Mouse (Mus musculus): Measurements from ENCODE around the gene Ugt1a1. TPM values are rescaled to one million over a fixed set of nuclear protein-coding genes. Genes with fewer than 3 reads are reported as not detected.
A peak's percentile ranks its signal among the peaks of the same experiment; 100 is the strongest.

Ugt1a1 gene
- total and polyA plus RNA-seq, 2 experiments from 2014 or later: 0.07 TPM; not detected in 1

GRCm38 (mm10) chr1:88231803-88232499 is 20.2 kb downstream of the Ugt1a1 start:
- TF ChIP-seq EP300 (IDR thresholded peaks at IDR 0.05; ENCODE audit: low read depth) (no peak), CTCF (IDR thresholded peaks at IDR 0.05; ENCODE audit: low read depth) (no peak)
- no peak for DNase-seq (ENCODE audit: low spot score)
- H3K9ac ChIP-seq (replicated peaks; ENCODE audit: low read depth, low read length): no peak overlapping the region
- no peak overlapping the region for H3K4me2 ChIP-seq (ENCODE audit: low read depth, low read length)
- ATAC-seq (ENCODE audit: insufficient read depth, low read depth): no peak
- no peaks in the 10 kb centered on the region for H3K36me3 ChIP-seq (replicated peaks; ENCODE audit: control insufficient read depth, insufficient read depth, low read length)
- WGBS: 51% methylated on average over 7 of the region's 7 CpGs
- H3K4me1 ChIP-seq (ENCODE audit: control insufficient read depth, insufficient read depth): no peaks in the 10 kb centered on the region
- H3K27ac ChIP-seq (ENCODE audit: low read depth): no peak overlapping the region
- H3K4me3 ChIP-seq (ENCODE audit: low read depth, low read length): no peak overlapping the region
- H3K27me3 ChIP-seq (ENCODE audit: control insufficient read depth, insufficient read depth, low read length): no peaks in the 10 kb centered on the region
- H3K9me3 ChIP-seq (replicated peaks; ENCODE audit: control insufficient read depth, low read length): peaks cover 93% of the 10 kb centered on the region

- no peak overlapping the region for H3K9ac ChIP-seq (replicated peaks; ENCODE audit: low read depth, low read length)
- WGBS: 41% methylated on average over 3 of the region's 3 CpGs
- TF ChIP-seq CTCF (IDR thresholded peaks at IDR 0.05; ENCODE audit: low read depth) (no peak), EP300 (IDR thresholded peaks at IDR 0.05; ENCODE audit: low read depth) (no peak)
- H3K4me3 ChIP-seq (ENCODE audit: low read depth, low read length): no peak overlapping the region
- no peaks in the 10 kb centered on the region for H3K27me3 ChIP-seq (ENCODE audit: control insufficient read depth, insufficient read depth, low read length)
- DNase-seq (ENCODE audit: low spot score): no peak
- H3K27ac ChIP-seq (ENCODE audit: low read depth): no peak overlapping the region
- H3K36me3 ChIP-seq (replicated peaks; ENCODE audit: control insufficient read depth, insufficient read depth, low read length): no peaks in the 10 kb centered on the region
- no peak for ATAC-seq (ENCODE audit: insufficient read depth, low read depth)
- H3K4me1 ChIP-seq (ENCODE audit: control insufficient read depth, insufficient read depth): no peaks in the 10 kb centered on the region
- peaks cover 92% of the 10 kb centered on the region for H3K9me3 ChIP-seq (replicated peaks; ENCODE audit: control insufficient read depth, low read length)
- no peak overlapping the region for H3K4me2 ChIP-seq (ENCODE audit: low read depth, low read length)
Observed at GRCm38 (mm10) chr1:88232664-88233380, 21.1 kb downstream of the Ugt1a1 start.

- WGBS: 60% methylated on average over 14 of the region's 14 CpGs
- H3K36me3 ChIP-seq (replicated peaks; ENCODE audit: control insufficient read depth, insufficient read depth, low read length): no peaks in the 10 kb centered on the region
- DNase-seq (ENCODE audit: low spot score) (no peak), ATAC-seq (ENCODE audit: insufficient read depth, low read depth) (0 out of 2 replicates have a peak, but pooled peaks have one; percentile 1)
- no peak overlapping the region for H3K27ac ChIP-seq (ENCODE audit: low read depth)
- peaks cover 93% of the 10 kb centered on the region for H3K9me3 ChIP-seq (replicated peaks; ENCODE audit: control insufficient read depth, low read length)
- H3K9ac ChIP-seq (replicated peaks; ENCODE audit: low read depth, low read length): no peak overlapping the region
- H3K27me3 ChIP-seq (ENCODE audit: control insufficient read depth, insufficient read depth, low read length): no peaks in the 10 kb centered on the region
- no peak overlapping the region for H3K4me2 ChIP-seq (ENCODE audit: low read depth, low read length)
- H3K4me3 ChIP-seq (ENCODE audit: low read depth, low read length): no peak overlapping the region
- H3K4me1 ChIP-seq (ENCODE audit: control insufficient read depth, insufficient read depth): no peaks in the 10 kb centered on the region
- no peak for TF ChIP-seq EP300 (IDR thresholded peaks at IDR 0.05; ENCODE audit: low read depth)
- no peak for TF ChIP-seq CTCF (IDR thresholded peaks at IDR 0.05; ENCODE audit: low read depth)
Observed at GRCm38 (mm10) chr1:88233421-88234247, 21.9 kb downstream of the Ugt1a1 start.

GRCm38 (mm10) chr1:88234248-88234610 is 22.5 kb downstream of the Ugt1a1 start:
- no peak for TF ChIP-seq EP300 (IDR thresholded peaks at IDR 0.05; ENCODE audit: low read depth)
- no peak for TF ChIP-seq CTCF (IDR thresholded peaks at IDR 0.05; ENCODE audit: low read depth)
- DNase-seq (ENCODE audit: low spot score) (no peak), ATAC-seq (ENCODE audit: insufficient read depth, low read depth) (no peak)
- Histone ChIP-seq H3K36me3 (replicated peaks; ENCODE audit: control insufficient read depth, insufficient read depth, low read length) (no peaks in the 10 kb centered on the region), H3K27ac (ENCODE audit: low read depth) (no peak overlapping the region), H3K27me3 (ENCODE audit: control insufficient read depth, insufficient read depth, low read length) (no peaks in the 10 kb centered on the region), H3K4me1 (ENCODE audit: control insufficient read depth, insufficient read depth) (no peaks in the 10 kb centered on the region), H3K4me2 (ENCODE audit: low read depth, low read length) (no peak overlapping the region), H3K9me3 (replicated peaks; ENCODE audit: control insufficient read depth, low read length) (peaks cover 95% of the 10 kb centered on the region), H3K9ac (replicated peaks; ENCODE audit: low read depth, low read length) (no peak overlapping the region), H3K4me3 (ENCODE audit: low read depth, low read length) (no peak overlapping the region)
- 51% methylated on average over 4 of the region's 4 CpGs for WGBS

- H3K9ac ChIP-seq (replicated peaks; ENCODE audit: low read depth, low read length): no peak overlapping the region
- 38% methylated on average over 5 of the region's 5 CpGs for WGBS
- no peak for TF ChIP-seq EP300 (IDR thresholded peaks at IDR 0.05; ENCODE audit: low read depth)
- TF ChIP-seq CTCF (IDR thresholded peaks at IDR 0.05; ENCODE audit: low read depth): no peak
- no peak overlapping the region for H3K4me3 ChIP-seq (ENCODE audit: low read depth, low read length)
- H3K36me3 ChIP-seq (replicated peaks; ENCODE audit: control insufficient read depth, insufficient read depth, low read length): no peaks in the 10 kb centered on the region
- ATAC-seq (ENCODE audit: insufficient read depth, low read depth) (no peak), DNase-seq (ENCODE audit: low spot score) (no peak)
- no peaks in the 10 kb centered on the region for H3K4me1 ChIP-seq (ENCODE audit: control insufficient read depth, insufficient read depth)
- no peaks in the 10 kb centered on the region for H3K27me3 ChIP-seq (ENCODE audit: control insufficient read depth, insufficient read depth, low read length)
- no peak overlapping the region for H3K4me2 ChIP-seq (ENCODE audit: low read depth, low read length)
- H3K27ac ChIP-seq (ENCODE audit: low read depth): no peak overlapping the region
- H3K9me3 ChIP-seq (replicated peaks; ENCODE audit: control insufficient read depth, low read length): peaks cover 95% of the 10 kb centered on the region
Observed at GRCm38 (mm10) chr1:88234646-88235045, 22.9 kb downstream of the Ugt1a1 start.
